Mouse (Mus musculus) intestine, embryonic 14.5 days (tissue): ENCODE data around the gene Slc1a7. TPM values are rescaled to one million over a fixed set of nuclear protein-coding genes. Genes with fewer than 3 reads are reported as not detected.

Experiments
- ATAC-seq: fragments of 200-750 bp; cut with Nextera tagmentation; replicated peaks from 2 replicates; pipeline ENCODE4 v1.8.0; 2017; ENCODE audit warnings: low read depth, moderate number of reproducible peaks, moderate TSS enrichment, moderate library complexity; ENCODE audit not compliant: low FRiP score, low TSS enrichment
- DNase-seq: peaks from one replicate; pipeline ENCODE4 v3.0.0-alpha.2; 2018; ENCODE audit warnings: low spot score
- H3K27ac ChIP-seq: fragments of 300-500 bp; sonication (generic); 2 replicates; pipeline ENCODE4 v1.5.1; 2014; ENCODE audit warnings: low read depth, mild to moderate bottlenecking, control low read depth
- H3K27me3 ChIP-seq: fragments of 300-500 bp; sonication (generic); replicated peaks from 2 replicates; pipeline ENCODE4 v1.6.1; 2014; ENCODE audit warnings: low read length, control low read depth; ENCODE audit not compliant: control insufficient read depth, insufficient read depth
- H3K36me3 ChIP-seq: fragments of 300-500 bp; sonication (generic); 2 replicates; pipeline ENCODE4 v1.6.1; 2014; ENCODE audit warnings: low read length, control low read depth; ENCODE audit not compliant: control insufficient read depth, insufficient read depth
- H3K4me1 ChIP-seq: fragments of 300-500 bp; sonication (generic); replicated peaks from 2 replicates; pipeline ENCODE4 v1.6.1; 2014; ENCODE audit warnings: low read length, control low read depth, mixed read lengths; ENCODE audit not compliant: control insufficient read depth, insufficient read depth
- H3K4me2 ChIP-seq: fragments of 300-500 bp; sonication (generic); 2 replicates; pipeline ENCODE4 v1.6.1; 2014; ENCODE audit warnings: low read length
- H3K4me3 ChIP-seq: fragments of 300-500 bp; sonication (generic); 2 replicates; pipeline ENCODE4 v1.5.1; 2014; ENCODE audit warnings: low read depth, low read length, control low read depth, mixed read lengths
- H3K9ac ChIP-seq: fragments of 300-500 bp; sonication (generic); 2 replicates; pipeline ENCODE4 v1.6.1; 2014; ENCODE audit warnings: mild to moderate bottlenecking, low read length
- H3K9me3 ChIP-seq: fragments of 300-500 bp; sonication (generic); 2 replicates; pipeline ENCODE4 v1.6.1; 2016; ENCODE audit warnings: low read length, control low read depth; ENCODE audit not compliant: control insufficient read depth
- WGBS: fragments of 180-500 bp; shearing (Covaris S2); extraction: QIAGEN DNeasy Blood & Tissue Kit; methylation state at CpG from one replicate; pipeline ENCODE4 v1.1.7; 2014; 5-methylcytosine and 5-hydroxymethylcytosine counted together
- polyA plus RNA-seq: library from polyadenylated mRNA; unstranded; fragments of >200 nt; fragmentation: Nextera tagmentation; extraction: Ambion mirVana; gene quantifications from 2 replicates; pipeline ENCODE4 v1.2.1, GENCODE M21; 2014

Gene Slc1a7
- polyA plus RNA-seq, 1 experiment from 2014 or later, result 0.30 TPM

- H3K27ac ChIP-seq, result no peak overlapping the region
- H3K4me1 ChIP-seq, result no peaks in the 10 kb centered on the region
- WGBS, result 67% methylated on average over 10 of the region's 10 CpGs
- peaks cover 55% of the 10 kb centered on the region for H3K36me3 ChIP-seq
- no peaks in the 10 kb centered on the region for H3K27me3 ChIP-seq
- H3K9ac ChIP-seq, result no peak overlapping the region
- no peak overlapping the region for H3K4me3 ChIP-seq
- DNase-seq (no peak), ATAC-seq (no peak)
- H3K9me3 ChIP-seq, result no peaks in the 10 kb centered on the region
- no peak overlapping the region for H3K4me2 ChIP-seq
Measured at GRCm38 (mm10) chr4:108058166-108058565, 90.0 kb downstream of the Slc1a7 start.

- no peak for DNase-seq
- Histone ChIP-seq H3K4me3 (no peak overlapping the region), H3K9me3 (no peaks in the 10 kb centered on the region), H3K36me3 (peaks cover 51% of the 10 kb centered on the region), H3K27me3 (no peaks in the 10 kb centered on the region), H3K4me1 (no peaks in the 10 kb centered on the region), H3K4me2 (no peak overlapping the region), H3K27ac (no peak overlapping the region), H3K9ac (no peak overlapping the region)
- 79% methylated on average over 19 of the region's 19 CpGs for WGBS
- ATAC-seq, result no peak
Measured at GRCm38 (mm10) chr4:108059601-108060379, 91.7 kb downstream of the Slc1a7 start.

GRCm38 (mm10) chr4:108060774-108061173, 92.6 kb downstream of the Slc1a7 start:
- Histone ChIP-seq H3K27ac (no peak overlapping the region), H3K9me3 (no peaks in the 10 kb centered on the region), H3K27me3 (no peaks in the 10 kb centered on the region), H3K4me2 (no peak overlapping the region), H3K36me3 (peaks cover 45% of the 10 kb centered on the region), H3K4me1 (no peaks in the 10 kb centered on the region), H3K9ac (no peak overlapping the region), H3K4me3 (no peak overlapping the region)
- 88% methylated on average over 4 of the region's 4 CpGs for WGBS
- ATAC-seq, result no peak
- DNase-seq, result no peak

GRCm38 (mm10) chr4:108062524-108062923, 94.4 kb downstream of the Slc1a7 start:
- ATAC-seq (no peak), DNase-seq (no peak)
- no peak overlapping the region for H3K9ac ChIP-seq
- no peaks in the 10 kb centered on the region for H3K9me3 ChIP-seq
- peaks cover 45% of the 10 kb centered on the region for H3K36me3 ChIP-seq
- H3K27ac ChIP-seq, result no peak overlapping the region
- H3K4me3 ChIP-seq, result no peak overlapping the region
- H3K4me2 ChIP-seq, result no peak overlapping the region
- 96% methylated on average over 5 of the region's 5 CpGs for WGBS
- no peaks in the 10 kb centered on the region for H3K27me3 ChIP-seq
- no peaks in the 10 kb centered on the region for H3K4me1 ChIP-seq

Other genes starting within 250 kb of the Slc1a7 start
- gene Lrp8, start 166.1 kb upstream of the Slc1a7 start, polyA plus RNA-seq, result 3.6 and 5.1 TPM in 2 replicates
- 179 TPM in 2 replicates for gene Magoh, start 88.6 kb upstream of the Slc1a7 start, polyA plus RNA-seq
- 129 and 134 TPM in 2 replicates for gene 0610037L13Rik, start 78.5 kb upstream of the Slc1a7 start, polyA plus RNA-seq
- 55.9 and 66.6 TPM in 2 replicates for gene Cpt2, start 44.7 kb upstream of the Slc1a7 start, polyA plus RNA-seq
- 1.2 and 2.4 TPM in 2 replicates for gene Podn, start 128.1 kb downstream of the Slc1a7 start, polyA plus RNA-seq
- gene Scp2, start 176.7 kb downstream of the Slc1a7 start, polyA plus RNA-seq, result 217 and 227 TPM in 2 replicates
- 40.2 and 44.0 TPM in 2 replicates for gene Echdc2, start 197.1 kb downstream of the Slc1a7 start, polyA plus RNA-seq
- 0.12 TPM in 1 of 2 replicates, not detected in the other for gene Zyg11a, start 249.7 kb downstream of the Slc1a7 start, polyA plus RNA-seq